Mouse (Mus musculus) lung, embryonic 14.5 days (tissue): ENCODE results near the gene Hoxb6. TPM values are rescaled to one million over a fixed set of nuclear protein-coding genes. Genes with fewer than 3 reads are reported as not detected.

Experiments used
- ATAC-seq: fragments of 200-750 bp; cut with Nextera tagmentation; 2 replicates; pipeline ENCODE4 v1.8.0; 2017; ENCODE audit warnings: mild to moderate bottlenecking, moderate TSS enrichment, moderate library complexity; ENCODE audit not compliant: insufficient read depth
- DNase-seq: peaks from one replicate; pipeline ENCODE4 v3.0.0-alpha.2; 2015
- H3K27ac ChIP-seq: fragments of 300-500 bp; sonication (generic); 2 replicates; pipeline ENCODE4 v1.5.1; 2014; ENCODE audit warnings: low read depth, mild to moderate bottlenecking, moderate library complexity
- H3K27me3 ChIP-seq: fragments of 300-500 bp; sonication (generic); 2 replicates; pipeline ENCODE4 v1.6.1; 2014; ENCODE audit warnings: low read length, control low read depth; ENCODE audit not compliant: insufficient read depth
- H3K36me3 ChIP-seq: fragments of 300-500 bp; sonication (generic); 2 replicates; pipeline ENCODE4 v1.6.1; 2014; ENCODE audit warnings: control low read depth; ENCODE audit not compliant: insufficient read depth
- H3K4me1 ChIP-seq: fragments of 300-500 bp; sonication (generic); 2 replicates; pipeline ENCODE4 v1.6.1; 2014; ENCODE audit warnings: antibody characterized with exemption, control low read depth; ENCODE audit not compliant: insufficient read depth
- H3K4me2 ChIP-seq: fragments of 300-500 bp; sonication (generic); 2 replicates; pipeline ENCODE4 v1.6.1; 2014; ENCODE audit warnings: mild to moderate bottlenecking
- H3K4me3 ChIP-seq: fragments of 300-500 bp; sonication (generic); 2 replicates; pipeline ENCODE4 v1.5.1; 2014; ENCODE audit warnings: low read depth, low read length
- H3K9ac ChIP-seq: fragments of 300-500 bp; sonication (generic); 2 replicates; pipeline ENCODE4 v1.6.1; 2014
- H3K9me3 ChIP-seq: fragments of 300-500 bp; sonication (generic); 2 replicates; pipeline ENCODE4 v1.6.1; 2016; ENCODE audit warnings: low read depth, low read length, control low read depth
- CTCF ChIP-seq: IDR thresholded peaks from 2 replicates; pipeline ENCODE4 v1.5.1; 2016; ENCODE audit warnings: antibody characterized with exemption, low read depth
- WGBS: fragments of 180-500 bp; shearing (Covaris S2); extraction: QIAGEN DNeasy Blood & Tissue Kit; methylation state at CpG from one replicate; pipeline ENCODE4 v1.1.7; 2014; 5-methylcytosine and 5-hydroxymethylcytosine counted together
- polyA plus RNA-seq: library from polyadenylated mRNA; unstranded; fragments of >200 nt; fragmentation: Nextera tagmentation; extraction: Ambion mirVana; gene quantifications from 2 replicates; pipeline ENCODE4 v1.2.1, GENCODE M21; 2014

Hoxb6 gene
- polyA plus RNA-seq, 1 experiment from 2014 or later = 24.4 TPM

- H3K9ac ChIP-seq = peak within 1 kb of the TSS; percentile 99
- peak within 1 kb of the TSS; percentile 100 for H3K27ac ChIP-seq
- peak within 1 kb of the TSS; percentile 84 for H3K4me2 ChIP-seq
- DNase-seq (peak; percentile 97), ATAC-seq (peak; percentile 76)
- H3K4me1 ChIP-seq = no peaks in the 10 kb centered on the region
- peak within 1 kb of the TSS; percentile 72 for H3K4me3 ChIP-seq
- no peaks in the 10 kb centered on the region for H3K9me3 ChIP-seq
- peak; percentile 95 for TF ChIP-seq CTCF
- H3K36me3 ChIP-seq = peaks cover 14% of the 10 kb centered on the region
- WGBS = under 1% methylated on average over 67 of the region's 69 CpGs
- H3K27me3 ChIP-seq = peaks cover 81% of the 10 kb centered on the region
These were observed 11.1 kb downstream of the Hoxb6 start, which contains the start of gene Hoxb5 for GRCm38 (mm10) chr11:96303151-96304099. Gene Hoxb5 (plus strand): TSS chr11:96303336.

- Histone ChIP-seq H3K4me3 (peak overlapping the region; percentile 72), H3K4me2 (peak overlapping the region; percentile 84), H3K27me3 (peaks cover 72% of the 10 kb centered on the region), H3K9ac (peak overlapping the region; percentile 99), H3K27ac (peak overlapping the region; percentile 100), H3K4me1 (no peaks in the 10 kb centered on the region), H3K9me3 (no peaks in the 10 kb centered on the region), H3K36me3 (peaks cover 14% of the 10 kb centered on the region)
- 1% methylated on average over 38 of the region's 38 CpGs for WGBS
- no peak for TF ChIP-seq CTCF
- ATAC-seq (no peak), DNase-seq (peak; percentile 59)
These were observed 12.3 kb downstream of the Hoxb6 start for GRCm38 (mm10) chr11:96304381-96305195.

GRCm38 (mm10) chr11:96305505-96306182, 13.4 kb downstream of the Hoxb6 start:
- TF ChIP-seq CTCF = no peak
- DNase-seq (peak; percentile 48), ATAC-seq (no peak)
- H3K4me2 ChIP-seq = peak overlapping the region; percentile 84
- H3K27me3 ChIP-seq = peaks cover 65% of the 10 kb centered on the region
- H3K4me3 ChIP-seq = peak overlapping the region; percentile 72
- H3K36me3 ChIP-seq = peaks cover 14% of the 10 kb centered on the region
- peak overlapping the region; percentile 99 for H3K9ac ChIP-seq
- no peaks in the 10 kb centered on the region for H3K9me3 ChIP-seq
- 32% methylated on average over 6 of the region's 6 CpGs for WGBS
- H3K4me1 ChIP-seq = no peaks in the 10 kb centered on the region
- H3K27ac ChIP-seq = peak overlapping the region; percentile 100

- peak overlapping the region; percentile 99 for H3K9ac ChIP-seq
- WGBS = 20% methylated on average over 7 of the region's 7 CpGs
- TF ChIP-seq CTCF = no peak
- peak overlapping the region; percentile 100 for H3K27ac ChIP-seq
- peak overlapping the region; percentile 72 for H3K4me3 ChIP-seq
- no peaks in the 10 kb centered on the region for H3K9me3 ChIP-seq
- H3K36me3 ChIP-seq = peaks cover 14% of the 10 kb centered on the region
- peaks cover 65% of the 10 kb centered on the region for H3K27me3 ChIP-seq
- DNase-seq (peak; percentile 43), ATAC-seq (no peak)
- peak overlapping the region; percentile 84 for H3K4me2 ChIP-seq
- H3K4me1 ChIP-seq = no peaks in the 10 kb centered on the region
These were observed 14.1 kb downstream of the Hoxb6 start for GRCm38 (mm10) chr11:96306183-96306907.

- 17% methylated on average over 13 of the region's 13 CpGs for WGBS
- H3K4me3 ChIP-seq = peak overlapping the region; percentile 72
- H3K36me3 ChIP-seq = peaks cover 14% of the 10 kb centered on the region
- peaks cover 64% of the 10 kb centered on the region for H3K27me3 ChIP-seq
- peak overlapping the region; percentile 100 for H3K27ac ChIP-seq
- H3K4me2 ChIP-seq = peak overlapping the region; percentile 84
- no peak for ATAC-seq
- no peaks in the 10 kb centered on the region for H3K4me1 ChIP-seq
- TF ChIP-seq CTCF = no peak
- H3K9me3 ChIP-seq = no peaks in the 10 kb centered on the region
- peak overlapping the region; percentile 99 for H3K9ac ChIP-seq
- no peak for DNase-seq
These were observed 14.6 kb downstream of the Hoxb6 start for GRCm38 (mm10) chr11:96306908-96307269.

- Histone ChIP-seq H3K4me3 (peak overlapping the region; percentile 72), H3K9ac (peak overlapping the region; percentile 99), H3K36me3 (peaks cover 14% of the 10 kb centered on the region), H3K4me1 (no peaks in the 10 kb centered on the region), H3K27ac (peak overlapping the region; percentile 100), H3K4me2 (peak overlapping the region; percentile 84), H3K27me3 (peaks cover 63% of the 10 kb centered on the region), H3K9me3 (no peaks in the 10 kb centered on the region)
- ATAC-seq (no peak), DNase-seq (no peak)
- no peak for TF ChIP-seq CTCF
- WGBS = 19% methylated on average over 4 of the region's 4 CpGs
These were observed 16.5 kb downstream of the Hoxb6 start for GRCm38 (mm10) chr11:96308763-96309162.
